Mouse (Mus musculus): ENCODE measurements around the gene Ildr1. TPM values are rescaled to one million over a fixed set of nuclear protein-coding genes. Genes with fewer than 3 reads are reported as not detected.

The Ildr1 gene
- polyA plus RNA-seq, 1 experiment from 2014 or later: not detected

DNA sequence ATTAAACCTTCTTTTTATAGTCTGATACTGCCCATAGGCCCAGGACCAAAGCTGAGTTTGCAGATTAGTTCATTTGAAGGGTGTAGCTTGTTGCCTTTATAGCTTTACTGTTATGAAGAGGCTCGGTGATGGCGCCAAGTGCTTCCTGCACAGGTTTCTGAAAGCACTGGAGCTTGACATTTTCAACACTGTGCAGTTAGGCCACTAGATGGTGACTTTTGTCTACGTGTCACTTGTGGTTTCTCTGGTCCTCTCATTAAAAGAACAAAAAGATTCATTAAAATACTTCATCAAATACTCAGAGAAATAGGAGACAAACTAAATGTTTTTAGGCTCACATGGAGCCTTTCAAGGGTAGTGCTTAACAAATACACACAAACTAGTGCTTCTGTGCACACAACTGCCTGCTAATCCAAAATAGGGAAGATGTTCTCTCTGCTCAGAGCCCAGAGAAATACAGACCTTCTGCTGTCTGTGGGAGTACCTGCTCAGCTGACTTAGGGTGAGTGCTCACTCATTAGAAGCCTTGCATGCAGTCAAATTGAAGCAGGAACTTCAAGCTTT lies 30.2 kb downstream of the Ildr1 start:
- ATAC-seq: no peak
- no peak for DNase-seq (ENCODE audit: low read depth, low spot score)
- peak; percentile 52 for TF ChIP-seq CTCF (IDR thresholded peaks at IDR 0.05)
- CTCF ChIA-PET: interaction anchor here (0.8 to 1.5 kb wide), 3 partner anchors 47 to 153 kb away, joined by 3 to 10 read pairs (median 3); no protein-coding TSS in a partner anchor
- in situ Hi-C loops (cut with MboI; ENCODE audit: low pct_unique_long_range_greater_than_20kb): loop anchor here (10.0 kb wide), 1 partner anchor 271 kb away; the partner anchor contains the start of gene Fbxo40
- POLR2A ChIA-PET: no interaction called here
- peaks cover 4% of the 10 kb centered on the region for H3K27me3 ChIP-seq

DNA sequence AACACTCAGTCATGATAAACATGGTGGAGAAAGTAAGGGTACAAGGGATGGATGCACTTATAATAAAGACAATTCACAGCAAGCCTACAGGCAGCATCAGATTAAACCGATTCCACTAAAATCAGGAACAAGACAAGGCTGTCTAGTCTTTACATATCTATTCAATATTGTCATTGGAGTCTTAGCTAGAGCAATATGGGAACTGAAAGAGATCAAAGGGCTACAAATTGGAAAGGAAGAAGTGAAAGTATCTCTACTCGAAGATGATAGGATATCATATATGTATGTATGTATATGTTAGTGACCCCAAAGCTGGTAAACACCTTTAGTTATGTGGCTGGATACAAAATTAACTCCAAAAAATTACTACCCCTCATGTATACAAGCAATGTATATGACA lies 35.2 kb downstream of the Ildr1 start:
- in situ Hi-C loops (cut with MboI; ENCODE audit: low pct_unique_long_range_greater_than_20kb): loop anchor here (5.0 to 10.0 kb wide), 2 partner anchors 83 to 266 kb away; partner anchors contain the start of gene Fbxo40
- ChIA-PET CTCF (no interaction called here), POLR2A (no interaction called here)
- no peak for TF ChIP-seq CTCF (IDR thresholded peaks at IDR 0.05)
- no peak for ATAC-seq
- no peak for DNase-seq (ENCODE audit: low read depth, low spot score)
- peaks cover 12% of the 10 kb centered on the region for H3K27me3 ChIP-seq

DNA sequence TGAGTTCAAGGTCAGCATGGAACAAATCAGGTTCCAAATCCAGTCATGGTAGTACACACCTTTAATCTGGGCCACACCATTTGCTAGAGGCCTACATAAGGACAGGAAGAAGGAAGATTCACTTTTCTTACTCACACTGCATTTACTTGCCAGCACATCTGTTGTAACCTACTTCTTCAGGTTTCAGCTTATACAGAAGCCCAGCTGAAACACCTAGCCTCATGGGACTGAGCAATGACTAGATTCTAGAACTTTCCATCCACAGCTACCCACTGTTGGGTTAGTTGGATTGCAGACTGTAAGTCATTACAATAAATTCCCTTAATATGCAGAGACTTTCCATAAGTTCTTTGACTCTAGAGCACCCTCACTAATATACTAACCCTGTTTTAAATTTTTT lies 38.8 kb downstream of the Ildr1 start:
- in situ Hi-C loops (cut with MboI; ENCODE audit: low pct_unique_long_range_greater_than_20kb): no loop called here
- DNase-seq (ENCODE audit: low read depth, low spot score) (no peak), ATAC-seq (no peak)
- TF ChIP-seq CTCF (IDR thresholded peaks at IDR 0.05): no peak
- ChIA-PET POLR2A (no interaction called here), CTCF (interaction anchor here (1.3 kb wide), 1 partner anchor 13 kb away, joined by 3 read pairs; no protein-coding TSS in a partner anchor)
- H3K27me3 ChIP-seq: peaks cover 8% of the 10 kb centered on the region

DNA sequence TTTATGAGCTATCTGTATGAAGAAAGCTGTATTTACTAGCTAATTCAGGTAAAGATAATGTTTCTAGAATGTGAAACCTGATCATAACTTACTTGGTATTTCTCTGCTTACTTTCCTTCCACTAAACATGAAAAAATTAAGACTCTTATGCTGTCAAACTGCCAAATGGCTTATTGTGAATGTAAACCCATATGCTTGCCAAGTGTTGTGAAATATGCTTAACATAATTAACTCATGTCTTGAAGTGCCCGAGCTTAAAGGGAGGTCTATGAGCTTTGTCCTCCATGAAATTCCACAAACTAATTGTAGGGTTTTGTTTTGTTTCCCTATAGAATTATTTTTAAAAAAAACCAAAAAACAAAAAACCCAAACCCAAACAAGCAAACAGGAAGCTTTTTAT lies 40.0 kb downstream of the Ildr1 start:
- peaks cover 8% of the 10 kb centered on the region for H3K27me3 ChIP-seq
- CTCF ChIA-PET: interaction anchor here (0.8 to 1.1 kb wide), 2 partner anchors 13 to 24 kb away, joined by 3 to 4 read pairs; no protein-coding TSS in a partner anchor
- DNase-seq (ENCODE audit: low read depth, low spot score): no peak
- TF ChIP-seq CTCF (IDR thresholded peaks at IDR 0.05): no peak
- POLR2A ChIA-PET: interaction anchor here (0.7 kb wide), 1 partner anchor 76 kb away, joined by 4 read pairs; no protein-coding TSS in a partner anchor
- in situ Hi-C loops (cut with MboI; ENCODE audit: low pct_unique_long_range_greater_than_20kb): no loop called here
- no peak for ATAC-seq

DNA sequence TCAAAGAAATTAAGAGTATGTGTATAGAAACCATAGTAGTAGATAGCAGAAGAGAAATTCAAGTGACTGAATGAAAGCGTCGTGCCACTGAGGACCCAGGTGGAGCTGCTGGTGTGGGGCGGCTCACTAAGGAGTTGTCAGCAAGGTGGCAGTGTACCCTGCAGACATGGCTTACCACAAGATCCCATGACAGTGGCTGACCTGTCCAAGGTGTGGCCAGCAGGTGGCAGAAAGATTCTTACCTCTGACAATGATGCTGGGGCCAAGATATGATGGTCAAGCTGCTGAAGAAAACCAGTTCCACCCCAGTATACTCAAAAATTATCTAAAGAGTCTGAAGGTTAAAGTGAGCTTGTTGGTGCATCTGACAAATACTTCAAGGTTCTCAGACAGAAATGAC lies 41.6 kb downstream of the Ildr1 start:
- POLR2A ChIA-PET: no interaction called here

DNA sequence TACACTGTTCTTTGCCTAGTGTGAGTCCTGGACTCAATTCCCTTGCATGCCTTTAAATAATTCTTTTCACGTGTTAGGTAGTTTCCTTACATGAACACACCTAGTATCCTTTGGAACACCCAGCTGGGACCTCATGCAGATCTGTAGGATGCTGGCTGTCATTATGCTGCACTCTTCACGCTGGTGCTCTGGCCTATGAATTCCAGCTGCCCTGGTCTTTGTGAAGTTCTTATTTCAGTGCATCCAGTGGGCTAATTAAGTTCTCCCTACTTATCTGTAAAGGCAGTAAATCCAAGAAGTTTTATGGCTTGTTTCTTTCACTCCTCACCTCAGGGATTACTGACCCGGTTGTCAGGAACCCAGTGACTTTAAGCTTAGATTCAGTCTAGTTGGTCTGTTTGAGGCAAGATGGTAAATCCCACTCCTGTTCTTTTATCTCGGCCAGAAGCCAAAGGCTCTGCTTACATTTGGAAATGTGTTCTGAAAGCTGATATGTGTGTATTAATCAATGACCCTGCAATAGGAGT lies 45.7 kb downstream of the Ildr1 start:
- POLR2A ChIA-PET: no interaction called here
- no peak for TF ChIP-seq CTCF (IDR thresholded peaks at IDR 0.05)
- in situ Hi-C loops (cut with MboI; ENCODE audit: low pct_unique_long_range_greater_than_20kb): no loop called here
- ATAC-seq: no peak
- no peak for DNase-seq (ENCODE audit: low read depth, low spot score)
- peaks cover 19% of the 10 kb centered on the region for H3K27me3 ChIP-seq
- CTCF ChIA-PET: interaction anchor here (0.8 to 1.0 kb wide), 2 partner anchors 11 to 38 kb away, joined by 3 read pairs; no protein-coding TSS in a partner anchor

More for the DNA sequence above, 41.6 kb downstream of the Ildr1 start:
- in situ Hi-C loops (cut with MboI; ENCODE audit: low pct_unique_long_range_greater_than_20kb): no loop called here
- peak; percentile 27 for TF ChIP-seq CTCF (IDR thresholded peaks at IDR 0.05)
- no peaks in the 10 kb centered on the region for H3K27me3 ChIP-seq
- DNase-seq (ENCODE audit: low read depth, low spot score) (no peak), ATAC-seq (no peak)
- CTCF ChIA-PET: interaction anchor here (0.6 kb wide), 1 partner anchor 67 kb away, joined by 3 read pairs; no protein-coding TSS in a partner anchor

DNA sequence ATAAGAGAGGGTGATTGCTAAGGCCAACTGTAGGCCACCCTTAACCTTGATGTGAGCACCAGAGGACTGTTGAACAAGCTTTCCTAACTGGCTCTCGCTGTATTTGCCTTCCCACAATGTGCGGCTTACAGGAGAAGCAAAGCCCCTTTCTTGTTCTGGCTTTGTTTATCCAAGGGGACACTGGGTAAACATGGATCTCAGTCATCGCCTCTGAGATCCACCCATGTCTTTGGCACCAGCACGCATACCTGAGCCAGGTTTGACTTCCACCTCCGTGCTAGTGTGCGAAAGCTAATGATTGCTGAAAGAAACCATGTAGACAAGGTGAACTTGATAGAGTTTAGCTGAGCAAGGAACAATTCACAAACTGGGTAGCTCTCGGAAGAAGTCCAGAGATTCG lies 49.8 kb downstream of the Ildr1 start:
- CTCF ChIA-PET: no interaction called here
- H3K27me3 ChIP-seq: peaks cover 41% of the 10 kb centered on the region
- DNase-seq (ENCODE audit: low read depth, low spot score) (no peak), ATAC-seq (no peak)
- POLR2A ChIA-PET: no interaction called here
- no peak for TF ChIP-seq CTCF (IDR thresholded peaks at IDR 0.05)
- in situ Hi-C loops (cut with MboI; ENCODE audit: low pct_unique_long_range_greater_than_20kb): no loop called here

DNA sequence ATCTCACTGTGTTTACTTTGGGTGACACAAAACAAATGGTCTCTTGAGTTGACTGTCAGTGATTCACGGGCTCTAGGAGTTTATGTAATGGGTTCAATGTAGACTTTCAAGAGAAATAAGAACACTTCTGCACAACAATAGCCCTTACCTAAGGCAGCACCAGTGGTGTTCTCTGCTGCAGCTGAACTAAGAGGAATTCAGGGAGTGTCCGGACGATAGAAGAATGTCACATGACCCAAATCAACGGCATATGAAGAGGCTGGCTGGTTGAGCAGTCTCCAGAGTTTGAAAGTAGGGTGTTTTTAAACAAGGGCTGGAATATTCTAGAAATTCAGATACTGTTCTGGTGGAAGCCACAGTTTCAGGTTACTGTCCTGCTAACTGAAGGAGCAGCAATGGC lies 53.3 kb downstream of the Ildr1 start:
- ChIA-PET POLR2A (no interaction called here), CTCF (no interaction called here)
- TF ChIP-seq CTCF (IDR thresholded peaks at IDR 0.05): no peak
- H3K27me3 ChIP-seq: peaks cover 39% of the 10 kb centered on the region
- in situ Hi-C loops (cut with MboI; ENCODE audit: low pct_unique_long_range_greater_than_20kb): no loop called here
- ATAC-seq (no peak), DNase-seq (ENCODE audit: low read depth, low spot score) (no peak)

DNA sequence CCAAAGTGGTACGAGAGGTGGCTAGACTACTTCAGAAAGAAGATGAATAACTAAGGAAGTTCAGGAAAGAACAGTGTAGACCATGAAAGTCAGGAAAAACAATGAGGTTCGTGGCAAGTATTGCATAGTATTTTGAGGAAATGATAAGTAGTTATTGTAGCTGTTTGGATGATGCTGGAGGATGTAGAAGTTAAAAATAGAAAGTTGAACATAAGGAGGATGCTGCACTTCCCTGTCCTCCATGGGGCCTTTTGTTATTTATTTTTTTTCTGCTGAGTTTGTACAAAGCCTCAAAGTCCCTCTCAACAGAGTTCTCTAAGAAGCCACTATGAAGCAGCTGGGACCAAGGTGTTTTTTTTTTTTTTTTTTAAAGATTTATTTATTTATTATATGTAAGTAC lies 54.0 kb downstream of the Ildr1 start:
- in situ Hi-C loops (cut with MboI; ENCODE audit: low pct_unique_long_range_greater_than_20kb): no loop called here
- peaks cover 43% of the 10 kb centered on the region for H3K27me3 ChIP-seq
- TF ChIP-seq CTCF (IDR thresholded peaks at IDR 0.05): no peak
- DNase-seq (ENCODE audit: low read depth, low spot score) (no peak), ATAC-seq (no peak)
- POLR2A ChIA-PET: no interaction called here
- CTCF ChIA-PET: no interaction called here

DNA sequence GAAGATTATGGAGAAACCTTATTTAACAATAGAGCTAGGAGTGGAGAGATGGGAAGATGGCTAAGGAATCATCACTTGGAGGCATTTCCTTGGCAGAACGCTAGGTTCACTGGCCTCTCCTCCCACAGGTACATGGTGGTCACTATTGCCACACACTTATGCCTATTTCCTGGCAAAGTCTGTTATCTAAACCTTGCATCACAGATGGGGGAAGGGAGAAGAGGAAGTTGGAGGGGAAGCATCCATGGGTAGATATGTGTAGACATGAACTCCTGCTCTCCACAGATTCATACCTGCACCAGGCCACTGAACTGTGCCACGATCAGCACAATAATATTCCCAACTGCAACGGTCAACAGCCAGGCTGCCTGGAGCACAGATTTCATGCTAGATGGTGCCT lies 58.2 kb downstream of the Ildr1 start:
- DNase-seq (ENCODE audit: low read depth, low spot score) (no peak), ATAC-seq (no peak)
- in situ Hi-C loops (cut with MboI; ENCODE audit: low pct_unique_long_range_greater_than_20kb): no loop called here
- TF ChIP-seq CTCF (IDR thresholded peaks at IDR 0.05): no peak
- H3K27me3 ChIP-seq: peaks cover 29% of the 10 kb centered on the region
- ChIA-PET POLR2A (interaction anchor here (0.6 kb wide), 1 partner anchor 30 kb away, joined by 3 read pairs; no protein-coding TSS in a partner anchor), CTCF (no interaction called here)

DNA sequence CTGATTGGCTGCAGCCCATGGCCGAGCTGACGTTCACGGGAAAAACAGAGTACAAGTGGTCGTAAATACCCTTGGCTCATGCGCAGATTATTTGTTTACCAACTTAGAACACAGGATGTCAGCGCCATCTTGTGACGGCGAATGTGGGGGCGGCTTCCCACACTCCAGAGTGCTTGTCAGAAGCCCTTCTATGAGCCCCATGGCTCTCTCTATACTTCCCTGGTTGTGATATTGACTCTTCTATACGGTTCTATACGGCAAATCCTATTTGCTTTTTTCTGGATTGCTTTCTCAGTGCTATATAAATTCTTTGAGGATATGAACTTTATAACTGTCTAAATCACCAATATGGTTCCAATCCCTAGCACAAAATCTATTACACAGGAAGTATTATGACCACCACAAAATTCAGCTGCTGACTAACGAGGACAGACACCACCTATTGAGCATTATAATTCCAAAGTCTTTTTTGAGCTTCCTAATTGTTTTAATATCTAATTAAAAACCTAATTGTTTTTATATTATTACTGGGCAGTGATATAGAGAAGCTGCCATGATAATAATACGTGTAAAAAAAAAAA lies 76.5 kb downstream of the Ildr1 start:
- in situ Hi-C loops (cut with MboI; ENCODE audit: low pct_unique_long_range_greater_than_20kb): no loop called here
- ChIA-PET POLR2A (no interaction called here), CTCF (interaction anchor here (0.7 to 1.1 kb wide), 5 partner anchors 11 to 263 kb away, joined by 3 read pairs; no protein-coding TSS in a partner anchor)
- H3K27me3 ChIP-seq: no peaks in the 10 kb centered on the region
- ATAC-seq (no peak), DNase-seq (ENCODE audit: low read depth, low spot score) (no peak)
- no peak for TF ChIP-seq CTCF (IDR thresholded peaks at IDR 0.05)

Data from Patski (cell line).